Mouse (Mus musculus) cerebellum, postnatal 25 days (tissue): ENCODE measurements around the gene Ifi35.
"Not testable (repeated sequence)": the region's sequence is repeated elsewhere in the genome, so short reads cannot be mapped to it uniquely, and the experiment has no call there.

ENCODE experiments used
- DNase-seq, 2 experiments: peaks; one replicate each; pipeline ENCODE4 v3.0.0; 2021; ENCODE audit warnings: mixed read lengths in 2 of 2

The Ifi35 gene

GRCm38 (mm10) chr11:101448899-101449298, 692 bp downstream of the Ifi35 start:
- no peak for DNase-seq

- not testable (repeated sequence) for DNase-seq
Measured at GRCm38 (mm10) chr11:101449596-101449995, 1.4 kb downstream of the Ifi35 start.

GRCm38 (mm10) chr11:101450394-101450793, 2.2 kb downstream of the Ifi35 start:
- DNase-seq: no peak

GRCm38 (mm10) chr11:101451536-101451935, 3.3 kb downstream of the Ifi35 start:
- no peak for DNase-seq

- no peak for DNase-seq
Measured at GRCm38 (mm10) chr11:101452093-101452774, 4.0 kb downstream of the Ifi35 start.

- DNase-seq: no peak
Measured at GRCm38 (mm10) chr11:101454702-101455101, 6.5 kb downstream of the Ifi35 start.

- no peak for DNase-seq
Measured at GRCm38 (mm10) chr11:101455627-101456026, 7.4 kb downstream of the Ifi35 start.

- DNase-seq: no peak
Measured at GRCm38 (mm10) chr11:101457631-101458030, 9.4 kb downstream of the Ifi35 start.

- no peak for DNase-seq
Measured at GRCm38 (mm10) chr11:101458217-101458616, 10.0 kb downstream of the Ifi35 start.

- DNase-seq: no peak
Measured at GRCm38 (mm10) chr11:101459716-101460115, 11.5 kb downstream of the Ifi35 start.

- DNase-seq: no peak
Measured at GRCm38 (mm10) chr11:101460321-101460720, 12.1 kb downstream of the Ifi35 start.

- no peak for DNase-seq
Measured at GRCm38 (mm10) chr11:101462141-101462540, 13.9 kb downstream of the Ifi35 start.

GRCm38 (mm10) chr11:101462583-101463440, 14.6 kb downstream of the Ifi35 start:
- DNase-seq: no peak

GRCm38 (mm10) chr11:101464211-101465100, 16.2 kb downstream of the Ifi35 start, which contains the start of gene Rnd2:
TSS of gene Rnd2 (plus strand) at chr11:101464999.
- no peak for DNase-seq

GRCm38 (mm10) chr11:101465101-101465868, 17.1 kb downstream of the Ifi35 start:
- DNase-seq: peak in 1 of 2 experiments; percentile 43

- peak; percentile 69 to 84 for DNase-seq
Measured at GRCm38 (mm10) chr11:101465869-101466551, 17.8 kb downstream of the Ifi35 start, which contains the start of gene Vat1. TSS of gene Vat1 (minus strand) at chr11:101466230.

- not testable (repeated sequence) for DNase-seq
Measured at GRCm38 (mm10) chr11:101466552-101466950, 18.3 kb downstream of the Ifi35 start.

GRCm38 (mm10) chr11:101467477-101468262, 19.5 kb downstream of the Ifi35 start:
- peak; percentile 77 to 85 for DNase-seq

- DNase-seq: no peak
Measured at GRCm38 (mm10) chr11:101468263-101468688, 20.1 kb downstream of the Ifi35 start.

- DNase-seq: no peak
Measured at GRCm38 (mm10) chr11:101468731-101469130, 20.5 kb downstream of the Ifi35 start.
